Mouse (Mus musculus): ENCODE data around the gene Igf1r. TPM values are rescaled to one million over a fixed set of nuclear protein-coding genes. Genes with fewer than 3 reads are reported as not detected.
A peak's percentile ranks its signal among the peaks of the same experiment; 100 is the strongest.

The Igf1r gene
- polyA plus RNA-seq, 1 experiment from 2014 or later, result 13.9 TPM

DNA sequence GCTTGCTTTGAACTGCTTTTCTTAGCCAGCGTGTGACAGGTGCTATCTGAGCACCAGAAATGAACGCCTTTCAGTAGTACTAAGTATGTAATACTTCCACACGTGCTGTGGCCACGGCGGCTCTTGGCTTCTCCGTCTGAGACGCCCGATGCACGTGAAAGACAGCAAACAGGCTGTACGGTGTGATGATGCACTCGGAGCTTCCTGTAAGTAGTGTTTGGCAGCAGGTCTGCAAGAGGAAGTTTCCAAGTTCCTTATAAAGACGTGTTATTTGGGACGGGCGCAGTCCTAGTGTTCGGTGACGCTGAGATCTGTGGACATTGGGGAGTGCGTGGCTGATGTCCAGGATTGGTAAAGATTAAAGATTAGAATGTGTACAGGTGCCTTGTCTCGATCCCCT is 5.4 kb downstream of the Igf1r start:
- H3K9me3 ChIP-seq (replicated peaks), result no peaks in the 10 kb centered on the region
- H3K9ac ChIP-seq, result no peak overlapping the region
- peak overlapping the region; percentile 34 for H3K4me2 ChIP-seq
- H3K27me3 ChIP-seq, result no peaks in the 10 kb centered on the region
- H3K4me1 ChIP-seq (replicated peaks), result peaks cover 82% of the 10 kb centered on the region
- 20% methylated on average over 18 of the region's 18 CpGs for WGBS
- H3K4me3 ChIP-seq, result no peak overlapping the region
- H3K27ac ChIP-seq, result no peak overlapping the region
- ATAC-seq (replicated peaks; ENCODE audit: insufficient number of reproducible peaks, insufficient read depth, low FRiP score, low read depth), result no peak
- no peaks in the 10 kb centered on the region for H3K36me3 ChIP-seq

DNA sequence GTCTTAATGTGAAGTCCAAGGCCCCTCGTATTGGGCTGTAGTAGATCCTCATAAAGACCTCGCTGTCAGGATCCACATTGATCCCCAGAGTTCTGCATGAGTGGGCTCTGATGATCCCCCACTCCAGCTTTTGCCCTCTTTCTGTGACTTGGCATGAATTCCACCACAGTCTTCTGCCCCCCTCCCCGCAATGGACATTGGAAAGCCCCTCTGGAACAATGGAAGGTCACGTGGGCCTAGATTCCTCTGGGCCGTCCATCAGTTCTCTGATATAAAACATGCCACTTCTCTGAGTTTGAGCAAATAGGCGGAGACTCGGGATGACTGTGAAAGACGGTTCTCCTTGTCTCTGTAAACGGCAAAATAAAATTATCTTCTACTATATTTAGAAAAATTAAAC is 8.1 kb downstream of the Igf1r start:
- Histone ChIP-seq H3K36me3 (no peaks in the 10 kb centered on the region), H3K4me2 (0 out of 2 replicates have a peak overlapping the region, but pooled peaks have one; percentile 1), H3K27ac (peak overlapping the region; percentile 58), H3K4me1 (replicated peaks) (peaks cover 83% of the 10 kb centered on the region), H3K9me3 (replicated peaks) (no peaks in the 10 kb centered on the region), H3K4me3 (no peak overlapping the region), H3K27me3 (no peaks in the 10 kb centered on the region), H3K9ac (0 out of 2 replicates have a peak overlapping the region, but pooled peaks have one; percentile 18)
- 32% methylated on average over 9 of the region's 9 CpGs for WGBS
- ATAC-seq (replicated peaks; ENCODE audit: insufficient number of reproducible peaks, insufficient read depth, low FRiP score, low read depth), result no peak

DNA sequence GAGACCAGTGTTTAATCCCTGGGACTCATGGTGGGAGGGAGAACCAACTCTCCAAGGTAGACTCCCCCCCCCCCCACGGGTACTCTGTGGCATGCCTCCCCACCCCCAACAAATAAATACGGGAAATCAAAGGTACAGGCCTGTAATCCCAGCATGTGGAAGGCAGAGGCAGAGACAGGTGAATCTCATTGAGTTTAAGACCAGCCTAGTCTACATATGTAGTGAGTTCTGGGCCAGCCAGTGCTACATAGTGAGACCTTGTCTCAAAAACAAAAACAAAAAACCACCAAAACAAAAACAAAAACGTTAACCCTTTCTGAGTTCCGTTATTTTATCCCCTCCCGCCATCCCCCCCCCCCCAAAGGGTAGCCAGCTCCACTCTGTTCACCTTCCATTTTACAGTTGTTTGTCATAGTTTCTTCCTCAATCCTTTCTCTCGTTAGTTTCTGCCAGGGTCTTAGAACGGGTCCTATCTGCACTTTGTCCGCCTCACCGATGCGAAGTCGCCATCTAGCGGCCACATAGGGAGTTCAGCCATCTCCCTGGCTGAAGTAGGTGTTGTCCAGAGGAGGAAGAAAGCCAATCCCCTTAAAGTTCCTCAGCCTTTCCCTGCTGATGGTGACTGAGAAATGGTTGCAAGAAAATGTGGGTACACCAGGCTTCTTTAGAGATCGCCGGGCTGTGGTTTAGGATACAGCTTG is 9.1 kb downstream of the Igf1r start:
- H3K27me3 ChIP-seq, result no peaks in the 10 kb centered on the region
- no peak overlapping the region for H3K4me3 ChIP-seq
- no peaks in the 10 kb centered on the region for H3K9me3 ChIP-seq (replicated peaks)
- WGBS, result 15% methylated on average over 14 of the region's 14 CpGs
- H3K36me3 ChIP-seq, result no peaks in the 10 kb centered on the region
- ATAC-seq (replicated peaks; ENCODE audit: insufficient number of reproducible peaks, insufficient read depth, low FRiP score, low read depth), result peak; percentile 54
- no peak overlapping the region for H3K9ac ChIP-seq
- H3K4me2 ChIP-seq, result peak overlapping the region; percentile 32; the same call in 1 of the 2 replicates
- H3K27ac ChIP-seq, result no peak overlapping the region
- peaks cover 84% of the 10 kb centered on the region for H3K4me1 ChIP-seq (replicated peaks)

DNA sequence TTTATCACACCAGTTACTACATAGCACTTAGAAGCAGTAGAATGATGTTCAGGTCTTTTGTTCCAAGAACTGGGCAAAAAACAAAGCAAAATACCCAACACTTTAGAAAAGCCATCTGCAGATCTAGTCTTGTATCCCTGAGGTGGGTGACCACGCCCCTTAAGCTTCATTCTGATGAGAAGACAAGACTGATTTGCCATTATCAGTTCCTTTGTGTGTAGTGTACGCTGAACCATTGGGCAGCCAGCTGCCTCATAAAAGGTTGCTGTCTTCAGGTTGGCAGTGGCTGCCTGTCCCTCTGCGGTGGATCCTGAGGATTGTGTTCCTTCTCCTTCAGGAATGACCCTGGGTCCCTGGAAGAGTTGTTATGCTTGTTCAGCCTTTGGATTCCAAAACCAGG is 11.1 kb downstream of the Igf1r start:
- no peak for ATAC-seq (replicated peaks; ENCODE audit: insufficient number of reproducible peaks, insufficient read depth, low FRiP score, low read depth)
- no peaks in the 10 kb centered on the region for H3K9me3 ChIP-seq (replicated peaks)
- H3K9ac ChIP-seq, result no peak overlapping the region
- H3K36me3 ChIP-seq, result no peaks in the 10 kb centered on the region
- peaks cover 81% of the 10 kb centered on the region for H3K4me1 ChIP-seq (replicated peaks)
- WGBS, result 80% methylated on average over 3 of the region's 3 CpGs
- H3K4me3 ChIP-seq, result no peak overlapping the region
- H3K27me3 ChIP-seq, result no peaks in the 10 kb centered on the region
- no peak overlapping the region for H3K27ac ChIP-seq
- H3K4me2 ChIP-seq, result no peak overlapping the region

DNA sequence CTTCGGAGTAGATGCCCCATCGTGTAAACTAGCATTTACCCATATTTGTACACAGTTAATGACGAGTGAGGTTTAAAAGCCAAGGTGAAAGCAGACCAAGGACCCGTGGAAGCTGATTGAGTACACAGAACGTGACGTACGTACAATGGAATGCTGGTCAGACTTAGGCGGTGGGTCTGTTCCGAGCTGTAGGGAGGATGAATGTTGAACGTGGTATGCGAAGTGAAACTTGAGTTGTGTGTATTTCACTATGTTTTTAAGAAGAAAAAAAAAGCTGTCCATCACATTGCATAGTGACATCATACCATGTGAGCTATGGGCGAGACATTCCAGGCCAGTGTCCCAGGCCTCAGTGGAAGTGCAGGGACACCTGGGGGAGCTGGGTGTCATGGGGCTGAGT is 15.8 kb downstream of the Igf1r start:
- 0 out of 2 replicates have a peak, but pooled peaks have one; percentile 20 for ATAC-seq (replicated peaks; ENCODE audit: insufficient number of reproducible peaks, insufficient read depth, low FRiP score, low read depth)
- H3K9ac ChIP-seq, result no peak overlapping the region
- peak overlapping the region; percentile 27; the same call in 1 of the 2 replicates for H3K27ac ChIP-seq
- H3K9me3 ChIP-seq (replicated peaks), result no peaks in the 10 kb centered on the region
- H3K4me1 ChIP-seq (replicated peaks), result peaks cover 84% of the 10 kb centered on the region
- H3K4me3 ChIP-seq, result no peak overlapping the region
- no peaks in the 10 kb centered on the region for H3K27me3 ChIP-seq
- WGBS, result 42% methylated on average over 12 of the region's 12 CpGs
- 0 out of 2 replicates have a peak overlapping the region, but pooled peaks have one; percentile 2 for H3K4me2 ChIP-seq
- H3K36me3 ChIP-seq, result no peaks in the 10 kb centered on the region

DNA sequence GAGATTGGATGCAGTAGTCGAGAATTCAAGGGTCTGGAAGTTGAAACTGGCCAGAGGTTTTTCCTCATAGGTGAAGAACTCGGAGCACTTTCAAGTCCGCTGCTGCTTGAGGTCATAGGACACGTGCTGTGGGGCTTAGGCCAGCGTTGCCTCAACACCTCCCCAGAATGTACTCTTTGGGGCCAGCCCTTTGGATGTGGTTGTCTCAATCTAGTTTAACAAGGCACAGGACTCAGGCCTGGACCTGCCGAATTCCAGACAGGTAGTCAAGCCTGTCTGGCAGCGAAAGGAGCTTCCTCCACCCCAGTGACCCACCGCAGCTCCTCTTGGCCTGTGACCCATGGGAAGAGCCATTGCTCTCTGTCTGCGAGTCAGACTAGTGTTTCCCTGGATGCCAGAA is 16.4 kb downstream of the Igf1r start:
- Histone ChIP-seq H3K9ac (no peak overlapping the region), H3K27me3 (no peaks in the 10 kb centered on the region), H3K4me2 (no peak overlapping the region), H3K36me3 (no peaks in the 10 kb centered on the region), H3K4me1 (replicated peaks) (peaks cover 86% of the 10 kb centered on the region), H3K9me3 (replicated peaks) (no peaks in the 10 kb centered on the region), H3K27ac (peak overlapping the region; percentile 15; the same call in 1 of the 2 replicates), H3K4me3 (no peak overlapping the region)
- 78% methylated on average over 9 of the region's 9 CpGs for WGBS
- ATAC-seq (replicated peaks; ENCODE audit: insufficient number of reproducible peaks, insufficient read depth, low FRiP score, low read depth), result no peak

DNA sequence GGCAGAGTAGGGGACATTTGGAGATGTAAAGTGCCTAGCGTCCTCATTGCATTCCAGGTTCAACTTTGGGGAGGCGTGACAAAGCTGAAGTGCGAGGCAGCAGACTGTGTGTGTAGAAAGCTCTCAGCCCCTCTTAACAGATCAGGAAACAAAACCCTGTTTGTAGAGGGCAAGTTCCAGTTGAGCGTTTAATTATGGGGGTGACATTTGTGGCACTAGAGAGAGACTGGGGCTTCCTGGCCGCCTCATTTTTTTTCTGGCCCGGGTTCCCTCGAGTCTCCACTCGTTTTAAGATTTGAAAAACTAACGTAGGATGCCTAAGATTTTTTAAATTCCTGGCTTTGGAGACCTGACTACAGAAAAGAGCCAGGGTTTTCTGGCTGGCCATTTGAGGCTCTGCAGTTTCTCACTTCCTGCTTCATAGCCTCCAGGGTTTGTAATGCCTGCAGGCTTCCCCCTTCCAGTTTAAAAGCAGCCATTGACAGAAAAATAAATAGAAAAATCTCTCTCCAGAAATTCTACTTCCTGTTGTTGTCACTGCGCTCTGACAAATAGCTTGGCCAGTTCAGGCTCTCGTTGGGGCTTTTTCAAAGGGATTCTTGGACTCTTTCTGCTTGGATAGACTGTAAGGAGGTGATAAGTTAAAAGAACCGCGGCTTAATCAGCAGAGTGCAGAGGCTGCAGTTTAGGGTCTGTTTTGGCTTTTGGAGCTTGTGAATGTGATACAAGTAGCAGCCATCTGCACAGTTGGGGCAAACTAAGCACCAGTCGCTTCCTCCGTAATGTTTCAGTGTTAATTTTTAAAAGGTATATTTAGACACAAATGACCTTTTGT is 20.8 kb downstream of the Igf1r start:
- H3K4me2 ChIP-seq, result peak overlapping the region; percentile 57
- H3K4me1 ChIP-seq (replicated peaks), result peaks cover 74% of the 10 kb centered on the region
- H3K27me3 ChIP-seq, result no peaks in the 10 kb centered on the region
- no peaks in the 10 kb centered on the region for H3K36me3 ChIP-seq
- WGBS, result 3% methylated on average over 15 of the region's 15 CpGs
- H3K9me3 ChIP-seq (replicated peaks), result no peaks in the 10 kb centered on the region
- peak; percentile 47; the same call in 1 of the 2 replicates for ATAC-seq (replicated peaks; ENCODE audit: insufficient number of reproducible peaks, insufficient read depth, low FRiP score, low read depth)
- H3K27ac ChIP-seq, result peak overlapping the region; percentile 89
- 0 out of 2 replicates have a peak overlapping the region, but pooled peaks have one; percentile 11 for H3K9ac ChIP-seq
- peak overlapping the region; percentile 7; the same call in 1 of the 2 replicates for H3K4me3 ChIP-seq

DNA sequence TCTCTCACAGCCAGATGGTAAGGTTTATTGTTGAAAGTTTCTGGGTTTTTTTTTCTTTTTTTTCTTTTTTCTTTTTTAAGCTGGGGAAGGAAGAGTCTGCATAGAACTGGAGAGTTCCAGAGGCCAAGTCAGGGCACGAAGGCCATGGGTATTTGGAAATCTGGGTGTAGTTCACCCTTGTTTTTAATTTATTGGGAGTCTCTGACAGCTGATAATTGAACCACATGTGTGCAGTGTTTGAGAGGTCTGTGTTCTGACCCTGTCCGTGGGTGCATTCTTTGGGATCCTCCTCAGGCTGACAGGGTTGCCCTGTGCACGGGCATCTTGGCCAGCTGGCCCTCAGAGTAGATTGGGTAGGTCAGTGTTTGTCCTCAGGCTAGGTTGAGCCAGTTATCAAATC is 29.3 kb downstream of the Igf1r start:
- Histone ChIP-seq H3K4me2 (no peak overlapping the region), H3K36me3 (no peaks in the 10 kb centered on the region), H3K9ac (no peak overlapping the region), H3K4me1 (replicated peaks) (peaks cover 37% of the 10 kb centered on the region), H3K27me3 (no peaks in the 10 kb centered on the region), H3K27ac (no peak overlapping the region; the same call in 1 of the 2 replicates), H3K9me3 (replicated peaks) (no peaks in the 10 kb centered on the region), H3K4me3 (no peak overlapping the region)
- no peak for ATAC-seq (replicated peaks; ENCODE audit: insufficient number of reproducible peaks, insufficient read depth, low FRiP score, low read depth)
- 42% methylated on average over 3 of the region's 3 CpGs for WGBS

DNA sequence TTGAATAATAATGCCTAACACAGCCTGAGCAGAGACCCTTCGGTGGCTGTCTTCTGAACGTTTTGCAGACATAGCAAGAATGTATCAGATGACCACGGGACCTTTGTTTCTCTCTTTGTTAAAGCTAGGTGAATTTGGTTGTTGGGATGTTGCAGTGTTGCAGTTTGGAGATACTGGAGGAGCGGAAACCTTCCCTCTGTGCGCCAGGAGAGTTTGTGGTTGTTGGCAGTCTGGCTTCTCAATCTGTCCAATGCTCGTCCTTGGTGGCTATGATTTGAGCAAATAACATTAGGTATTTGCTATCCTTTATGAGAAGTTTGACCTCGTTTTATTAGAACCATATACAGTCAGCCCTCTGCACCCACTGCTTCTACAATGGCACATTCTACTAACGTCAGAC is 30.2 kb downstream of the Igf1r start:
- H3K9ac ChIP-seq, result no peak overlapping the region
- no peak overlapping the region for H3K4me3 ChIP-seq
- H3K36me3 ChIP-seq, result no peaks in the 10 kb centered on the region
- no peaks in the 10 kb centered on the region for H3K9me3 ChIP-seq (replicated peaks)
- no peak overlapping the region for H3K4me2 ChIP-seq
- WGBS, result 63% methylated on average over 8 of the region's 8 CpGs
- ATAC-seq (replicated peaks; ENCODE audit: insufficient number of reproducible peaks, insufficient read depth, low FRiP score, low read depth), result no peak
- peaks cover 30% of the 10 kb centered on the region for H3K4me1 ChIP-seq (replicated peaks)
- no peak overlapping the region for H3K27ac ChIP-seq
- no peaks in the 10 kb centered on the region for H3K27me3 ChIP-seq

DNA sequence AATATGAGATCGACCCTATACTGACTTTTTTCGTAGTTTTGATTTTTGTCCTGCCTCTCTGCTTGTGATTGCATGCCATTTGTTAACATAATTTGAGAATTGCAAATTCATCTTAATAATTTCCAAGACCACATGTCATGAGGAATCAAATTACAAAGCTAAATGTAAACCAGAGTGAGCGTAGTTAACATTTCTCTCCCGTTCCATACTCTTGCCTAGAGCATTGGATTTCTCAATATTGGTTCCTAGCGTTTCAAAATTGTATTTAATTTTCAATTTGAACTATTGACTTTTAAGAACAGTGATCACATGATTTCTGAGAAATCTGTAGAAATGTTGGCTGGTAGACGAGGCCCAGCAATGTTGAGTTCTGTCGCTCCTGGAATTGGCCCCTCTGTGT is 30.8 kb downstream of the Igf1r start:
- Histone ChIP-seq H3K9ac (no peak overlapping the region), H3K36me3 (no peaks in the 10 kb centered on the region), H3K9me3 (replicated peaks) (no peaks in the 10 kb centered on the region), H3K27me3 (no peaks in the 10 kb centered on the region), H3K27ac (no peak overlapping the region), H3K4me2 (no peak overlapping the region), H3K4me3 (no peak overlapping the region), H3K4me1 (replicated peaks) (peaks cover 30% of the 10 kb centered on the region)
- 88% methylated on average over 7 of the region's 7 CpGs for WGBS
- no peak for ATAC-seq (replicated peaks; ENCODE audit: insufficient number of reproducible peaks, insufficient read depth, low FRiP score, low read depth)

DNA sequence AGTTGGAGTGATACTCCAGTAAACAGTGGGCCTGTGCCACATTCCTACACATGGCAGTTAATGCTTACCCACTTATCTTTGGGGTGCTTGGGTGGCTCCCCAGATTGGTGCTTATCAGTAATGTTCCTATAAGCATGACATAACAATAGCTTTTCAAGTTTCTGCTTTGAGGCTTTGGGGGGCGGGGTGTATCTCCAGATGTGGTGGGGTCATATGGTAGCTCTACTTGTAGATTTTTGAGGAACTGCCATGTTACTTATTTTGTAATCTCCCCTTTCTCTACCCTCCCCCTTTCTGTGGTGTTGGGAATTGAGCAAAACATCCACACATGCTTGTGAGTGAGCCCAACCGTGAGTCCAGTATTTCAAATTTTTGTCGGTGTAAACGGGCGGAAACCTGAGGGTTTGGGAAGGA is 32.4 kb downstream of the Igf1r start:
- no peak overlapping the region for H3K27ac ChIP-seq
- H3K4me3 ChIP-seq, result no peak overlapping the region
- 45% methylated on average over 5 of the region's 5 CpGs for WGBS
- H3K4me1 ChIP-seq (replicated peaks), result peaks cover 41% of the 10 kb centered on the region
- no peak overlapping the region for H3K9ac ChIP-seq
- no peak for ATAC-seq (replicated peaks; ENCODE audit: insufficient number of reproducible peaks, insufficient read depth, low FRiP score, low read depth)
- no peaks in the 10 kb centered on the region for H3K27me3 ChIP-seq
- H3K9me3 ChIP-seq (replicated peaks), result no peaks in the 10 kb centered on the region
- H3K4me2 ChIP-seq, result no peak overlapping the region
- no peaks in the 10 kb centered on the region for H3K36me3 ChIP-seq
